Mouse (Mus musculus) adrenal gland, postnatal 0 days (tissue): ENCODE results near the gene Ksr1. TPM values are rescaled to one million over a fixed set of nuclear protein-coding genes. Genes with fewer than 3 reads are reported as not detected.

ENCODE experiments used
- polyA plus RNA-seq: library from polyadenylated mRNA; unstranded; fragments of >200 nt; fragmentation: Nextera tagmentation; extraction: Ambion mirVana; gene quantifications from 2 replicates; pipeline ENCODE4 v1.2.1, GENCODE M21; 2015

Gene Ksr1
- polyA plus RNA-seq: 1.5 and 1.8 TPM in 2 replicates

DNA sequence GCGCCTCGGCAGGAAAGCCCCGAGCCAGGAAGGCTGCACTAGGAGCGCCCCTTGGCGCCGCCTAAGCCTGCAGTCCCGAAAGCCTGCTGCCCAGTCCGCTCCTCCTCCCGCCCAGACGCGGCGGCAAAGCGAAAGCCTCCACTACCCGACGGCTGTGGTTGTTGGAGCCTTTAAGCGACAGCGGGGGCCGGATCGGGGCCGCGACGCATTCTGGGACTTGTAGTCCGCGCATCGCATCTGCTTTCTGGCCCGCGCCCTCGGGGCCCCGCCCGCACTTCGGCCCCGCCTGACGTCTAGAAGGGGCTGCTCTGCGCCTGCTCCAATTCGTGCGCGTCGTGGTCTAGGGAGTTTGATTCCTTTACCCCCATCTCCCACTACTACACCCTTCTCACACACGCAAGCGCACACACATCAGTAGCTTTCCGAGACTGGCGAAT is at the start of gene Ksr1:
Gene Ksr1 (minus strand): TSS at position 77 of the 437 bp plus-strand sequence.

DNA sequence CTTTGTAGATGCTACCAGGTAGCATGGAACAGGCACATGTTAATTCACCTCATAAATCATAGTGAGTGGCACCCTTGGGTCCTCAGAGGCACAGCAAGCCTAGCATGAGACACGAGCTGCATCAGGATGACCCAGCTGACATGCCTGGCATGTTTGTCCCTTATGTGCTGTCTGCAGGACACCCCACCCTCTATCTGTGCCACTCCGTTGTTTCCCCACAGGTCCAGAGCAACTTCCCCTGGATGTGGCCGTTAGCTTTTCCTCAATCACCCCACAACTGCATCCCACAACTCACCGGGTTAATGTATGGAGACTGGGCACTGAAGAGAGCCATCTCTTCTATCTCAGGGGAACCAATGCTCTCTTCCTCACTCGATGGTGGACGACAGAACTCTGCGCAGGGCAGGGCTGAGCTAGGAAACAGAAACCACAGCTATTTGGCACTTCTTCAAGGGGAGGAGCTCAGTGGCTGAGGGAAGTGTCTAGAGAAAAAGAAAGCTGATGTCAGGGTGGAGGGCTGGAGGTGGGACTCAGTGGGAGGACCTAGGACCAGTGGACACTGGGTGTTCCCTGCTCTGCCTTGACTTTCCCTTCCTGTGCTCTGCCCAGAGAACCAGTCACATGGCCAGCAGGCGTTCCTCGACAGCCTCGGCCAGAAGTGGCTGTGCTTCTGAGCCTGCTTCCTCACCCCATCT is 161.6 kb downstream of the Ksr1 start, which contains the start of gene Lgals9:
Gene Lgals9 (minus strand): TSS at position 464 of the 695 bp plus-strand sequence.

Other genes with a start within 250 kb of the Ksr1 start
- gene Nos2, start 225.6 kb downstream of the Ksr1 start, polyA plus RNA-seq: 0.30 and 0.48 TPM in 2 replicates
- gene Lgals9, start 161.5 kb downstream of the Ksr1 start, polyA plus RNA-seq: 80.5 and 84.7 TPM in 2 replicates
- 76.0 and 99.0 TPM in 2 replicates for gene Wsb1, start 108.3 kb upstream of the Ksr1 start, polyA plus RNA-seq
- gene Gm9964, start 150.5 kb upstream of the Ksr1 start, polyA plus RNA-seq: not detected in 2 replicates
- gene Nf1, start 193.3 kb upstream of the Ksr1 start, polyA plus RNA-seq: 4.1 and 5.4 TPM in 2 replicates